12 mouse cellular contexts compared by ENCODE assay signal in the genomic region with DNA sequence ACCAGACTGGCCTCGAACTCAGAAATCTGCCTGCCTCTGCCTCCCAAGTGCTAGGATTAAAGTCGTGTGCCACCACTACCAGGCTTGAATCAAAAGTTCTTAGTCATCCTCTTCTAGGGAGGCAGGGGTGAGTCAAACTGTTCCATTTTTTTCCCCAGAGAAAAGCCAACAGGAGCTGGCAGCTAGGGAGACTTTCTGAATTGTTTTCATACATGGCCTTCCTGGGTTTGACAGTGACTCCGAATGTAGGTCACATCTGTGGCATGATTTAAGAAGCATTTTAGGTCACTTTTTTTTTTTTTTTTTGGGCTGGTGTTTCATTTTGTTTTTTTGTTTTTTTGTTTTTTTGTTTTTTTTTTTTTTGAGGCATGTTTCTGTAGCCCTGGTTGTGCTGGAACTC.
"Had no signal": no experiment of that assay in that cellular context is flagged by ENCODE, and none has a peak within 500 bp of the region (broad histone marks: within the 10 kb centered on the region; RNA-seq: fewer than 3 reads in every experiment).

No protein-coding gene starts in this region.

- DNase-seq: kidney, adult 2 months; kidney, postnatal 25 days; layer of hippocampus, adult 9-11 months; liver; liver, embryonic 13.5 days; liver, postnatal 0 days; right cerebral cortex, adult 18-20 months; right cerebral cortex, postnatal 25 days had no signal

- H3K4me3 ChIP-seq: limb, embryonic 12.5 days; liver, embryonic 13.5 days; midbrain, embryonic 13.5 days; myocyte; neural tube, embryonic 15.5 days had no signal

- H3K27me3 ChIP-seq: limb, embryonic 12.5 days; liver, embryonic 13.5 days; midbrain, embryonic 13.5 days; neural tube, embryonic 15.5 days had no signal

- H3K27ac ChIP-seq: limb, embryonic 12.5 days; liver, embryonic 13.5 days; midbrain, embryonic 13.5 days had no signal

- ATAC-seq: liver, postnatal 0 days; midbrain, embryonic 13.5 days had no signal
